In genomic region chr1:77964656-77965335, GRCm38 (mm10) we compare ENCODE assay signal across 12 mouse cellular contexts.
DNase-seq lines count a peak whose midpoint lies in the region; ATAC-seq lines count a peak whose summit lies in the region.
"Had no signal": no experiment of that assay in that cellular context is flagged by ENCODE, and none has a peak within 500 bp of the region (broad histone marks: within the 10 kb centered on the region; RNA-seq: fewer than 3 reads in every experiment).

No protein-coding gene starts in this region.

- no peak overlapping the region for H3K4me2 ChIP-seq in limb, embryonic 12.5 days
- H3K4me2 ChIP-seq in heart, embryonic 14.5 days (ENCODE audit: low read length), result no peak overlapping the region
- H3K4me2 ChIP-seq: liver, embryonic 15.5 days had no signal

- H3K27me3 ChIP-seq in limb, embryonic 12.5 days, result no peaks in the 10 kb centered on the region
- H3K27me3 ChIP-seq in limb, embryonic 10.5 days (ENCODE audit: low read depth, poor library complexity, severe bottlenecking), result no peaks in the 10 kb centered on the region
- no peaks in the 10 kb centered on the region for H3K27me3 ChIP-seq in heart, embryonic 14.5 days (ENCODE audit: control insufficient read depth, insufficient read depth, low read length)
- H3K27me3 ChIP-seq: liver, embryonic 15.5 days had no signal

- DNase-seq in cerebellum, postnatal 14 days, result peak; percentile 62 to 79
- DNase-seq in cerebellum, adult 8-10 months, result no peak
- no peak for DNase-seq in limb, embryonic 10.5 days (ENCODE audit: low spot score)
- peak; percentile 82 to 85 for DNase-seq in kidney, postnatal 25 days
- no peak for DNase-seq in layer of hippocampus, postnatal 36 days
- DNase-seq in cerebellum, adult 11 months, result no peak
- DNase-seq: B cell, adult 2 months; cerebellum, adult 9-10 months; thymus, postnatal 14 days had no signal

- H3K9ac ChIP-seq in limb, embryonic 12.5 days (replicated peaks), result no peak overlapping the region
- H3K9ac ChIP-seq in heart, embryonic 14.5 days (ENCODE audit: low read length), result no peak overlapping the region
- H3K9ac ChIP-seq: liver, embryonic 15.5 days had no signal

- no peak overlapping the region for H3K27ac ChIP-seq in limb, embryonic 12.5 days
- no peak overlapping the region for H3K27ac ChIP-seq in limb, embryonic 10.5 days
- H3K27ac ChIP-seq in heart, embryonic 14.5 days (replicated peaks in 1 of 2; ENCODE audit: control insufficient read depth in 1 of 2, insufficient read depth in 1 of 2, low read depth in 2 of 2, low read length in 2 of 2), result peak overlapping the region; percentile 10 to 49; a peak in 3 of 4 replicates
- H3K27ac ChIP-seq: liver, embryonic 15.5 days had no signal

- WGBS in limb, embryonic 12.5 days, result 33% methylated on average over 3 of the region's 3 CpGs
- WGBS in limb, embryonic 10.5 days, result 59% methylated on average over 3 of the region's 3 CpGs
- 28% methylated on average over 3 of the region's 3 CpGs for WGBS in heart, embryonic 14.5 days

- H3K36me3 ChIP-seq in limb, embryonic 12.5 days, result no peaks in the 10 kb centered on the region
- H3K36me3 ChIP-seq in limb, embryonic 10.5 days, result no peaks in the 10 kb centered on the region
- no peaks in the 10 kb centered on the region for H3K36me3 ChIP-seq in heart, embryonic 14.5 days (ENCODE audit: control insufficient read depth, insufficient read depth, low read length)
- H3K36me3 ChIP-seq: liver, embryonic 15.5 days had no signal

- 0 out of 2 replicates have a peak, but pooled peaks have one; percentile 10 for ATAC-seq in limb, embryonic 12.5 days (ENCODE audit: insufficient number of reproducible peaks, insufficient read depth, low FRiP score, low TSS enrichment, low read depth)
- ATAC-seq in heart, embryonic 14.5 days (ENCODE audit: insufficient number of reproducible peaks, insufficient read depth, low FRiP score, low read depth), result no peak

- no peaks in the 10 kb centered on the region for H3K9me3 ChIP-seq in limb, embryonic 12.5 days
- H3K9me3 ChIP-seq in limb, embryonic 10.5 days (replicated peaks), result no peaks in the 10 kb centered on the region
- no peaks in the 10 kb centered on the region for H3K9me3 ChIP-seq in heart, embryonic 14.5 days (ENCODE audit: control insufficient read depth, low read length)
- H3K9me3 ChIP-seq: liver, embryonic 15.5 days had no signal

- H3K4me3 ChIP-seq in limb, embryonic 12.5 days (replicated peaks), result no peak overlapping the region
- no peak overlapping the region for H3K4me3 ChIP-seq in limb, embryonic 10.5 days
- H3K4me3 ChIP-seq in heart, embryonic 14.5 days (ENCODE audit: control insufficient read depth in 1 of 2, insufficient read depth in 1 of 2, low read depth in 1 of 2, low read length in 2 of 2), result no peak overlapping the region
- H3K4me3 ChIP-seq: liver, embryonic 15.5 days had no signal

- peaks cover 4% of the 10 kb centered on the region; the same call in 1 of the 2 replicates for H3K4me1 ChIP-seq in limb, embryonic 12.5 days (replicated peaks)
- no peaks in the 10 kb centered on the region for H3K4me1 ChIP-seq in limb, embryonic 10.5 days
- peaks cover 7 to 8% of the 10 kb centered on the region in 2 experiments for H3K4me1 ChIP-seq in heart, embryonic 14.5 days (ENCODE audit: control insufficient read depth in 2 of 2, insufficient read depth in 2 of 2, low read length in 2 of 2)
- H3K4me1 ChIP-seq: liver, embryonic 15.5 days had no signal

Comparison
In these comparisons a context has a peak if more than half of its experiments do, and no peak if none do; other contexts are left out.
1. DNase-seq: peak in cerebellum, postnatal 14 days (2 of 2) and kidney, postnatal 25 days (2 of 2); none in cerebellum, adult 8-10 months (single experiment), limb, embryonic 10.5 days (single experiment), layer of hippocampus, postnatal 36 days (0 of 2) and cerebellum, adult 11 months (single experiment).
2. H3K27ac ChIP-seq: peak in heart, embryonic 14.5 days (2 of 2); none in limb, embryonic 12.5 days (single experiment) and limb, embryonic 10.5 days (single experiment).